Mouse (Mus musculus): ENCODE results near the gene Lrmda.

Gene Lrmda

DNA sequence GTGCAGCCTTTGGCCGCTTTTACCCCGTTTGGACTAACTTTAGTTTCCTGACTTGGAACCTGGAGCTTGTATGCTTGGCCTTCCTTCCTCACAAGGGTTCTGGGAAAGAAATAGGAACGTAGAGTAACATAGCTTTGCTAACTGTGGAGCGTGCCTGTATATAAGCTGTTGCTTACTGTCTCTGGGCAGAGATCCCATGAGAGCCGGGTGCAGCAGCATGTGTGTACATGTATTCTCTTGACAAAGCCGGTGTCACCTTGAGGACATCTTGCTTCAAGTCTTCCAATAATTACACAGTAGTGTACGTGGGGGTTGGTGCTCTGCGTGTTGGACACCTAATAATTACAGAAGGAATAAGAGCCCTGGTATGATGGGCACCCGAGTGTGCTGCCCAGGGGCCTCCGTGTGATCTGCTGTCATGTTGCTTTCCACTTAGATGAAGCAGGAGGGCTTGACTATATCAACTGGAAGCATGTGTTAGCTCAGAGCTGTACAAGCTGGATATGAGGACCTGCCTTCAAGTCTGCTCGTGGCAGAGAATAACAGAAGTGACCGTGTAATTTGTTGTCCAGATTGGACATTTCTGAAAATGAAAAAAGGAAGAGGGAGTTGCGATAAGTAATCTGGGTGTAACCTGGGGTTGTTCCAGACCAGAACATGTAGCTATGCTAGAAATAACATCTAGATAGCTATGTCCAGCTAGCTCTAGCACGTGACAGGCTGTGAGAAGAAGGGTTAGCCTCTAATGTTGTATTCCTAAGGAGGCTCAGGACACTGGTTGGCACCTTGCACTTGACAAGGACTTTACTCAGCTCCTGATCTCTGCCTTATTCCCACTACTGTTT lies 82.7 kb downstream of the Lrmda start:
- no peak for DNase-seq

DNA sequence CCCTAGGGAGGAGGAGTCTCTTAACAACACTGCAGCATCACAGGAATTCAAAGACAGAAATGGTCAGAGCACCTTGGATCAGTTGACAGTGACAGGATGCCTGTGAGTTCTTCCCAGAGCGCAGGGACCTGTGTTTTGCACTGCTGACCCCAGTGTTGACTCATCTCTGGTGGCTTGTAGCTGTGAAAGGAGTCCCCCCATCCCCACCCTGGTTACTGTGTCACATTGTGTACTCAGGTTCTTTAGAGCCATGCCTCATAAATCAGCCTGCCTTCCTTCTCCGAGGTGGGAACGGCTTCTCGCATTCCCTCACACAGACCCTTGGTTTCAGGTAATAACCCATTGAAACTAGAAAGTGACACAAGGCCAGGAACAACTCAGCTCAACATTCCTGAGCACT lies 86.3 kb downstream of the Lrmda start:
- no peak for DNase-seq

DNA sequence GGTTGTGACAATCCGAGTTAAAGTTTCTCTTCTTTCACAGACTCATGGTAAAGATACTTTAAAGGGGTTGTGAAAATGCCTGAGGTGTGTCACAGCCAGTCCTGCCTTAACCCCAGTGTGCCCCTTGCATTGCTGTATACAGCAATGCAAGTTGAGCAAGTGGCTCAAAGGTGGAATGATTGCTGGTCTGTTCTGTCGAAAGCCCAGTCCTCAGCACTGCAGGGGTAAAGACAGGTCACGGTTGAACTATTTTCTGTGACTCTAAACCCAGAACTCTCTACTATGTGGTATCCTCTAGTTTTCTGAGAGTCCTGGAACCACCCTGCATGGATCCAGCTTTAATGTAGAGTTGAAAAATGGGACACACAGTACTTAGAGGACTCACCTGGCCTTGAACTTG lies 87.3 kb downstream of the Lrmda start:
- no peak for DNase-seq

DNA sequence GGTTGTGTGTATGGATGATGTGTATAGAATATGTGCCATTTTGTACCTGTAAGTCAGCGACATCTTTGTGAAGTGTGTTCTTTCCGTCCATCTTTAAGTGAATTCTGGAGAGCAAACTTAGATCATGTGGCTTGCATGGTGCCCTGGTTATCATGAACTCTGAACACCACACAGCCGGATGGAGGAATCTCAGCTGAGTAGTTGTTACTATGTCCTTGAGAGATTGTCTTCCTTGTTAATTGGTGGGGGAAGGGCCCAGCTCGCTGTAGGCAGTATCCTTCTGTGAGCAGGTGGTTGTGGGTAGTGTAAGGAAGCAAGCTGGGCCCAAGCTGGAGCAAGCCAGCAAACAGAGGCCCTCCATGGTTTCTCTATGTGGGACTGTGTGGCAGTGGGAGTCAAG lies 89.9 kb downstream of the Lrmda start:
- no peak for DNase-seq

DNA sequence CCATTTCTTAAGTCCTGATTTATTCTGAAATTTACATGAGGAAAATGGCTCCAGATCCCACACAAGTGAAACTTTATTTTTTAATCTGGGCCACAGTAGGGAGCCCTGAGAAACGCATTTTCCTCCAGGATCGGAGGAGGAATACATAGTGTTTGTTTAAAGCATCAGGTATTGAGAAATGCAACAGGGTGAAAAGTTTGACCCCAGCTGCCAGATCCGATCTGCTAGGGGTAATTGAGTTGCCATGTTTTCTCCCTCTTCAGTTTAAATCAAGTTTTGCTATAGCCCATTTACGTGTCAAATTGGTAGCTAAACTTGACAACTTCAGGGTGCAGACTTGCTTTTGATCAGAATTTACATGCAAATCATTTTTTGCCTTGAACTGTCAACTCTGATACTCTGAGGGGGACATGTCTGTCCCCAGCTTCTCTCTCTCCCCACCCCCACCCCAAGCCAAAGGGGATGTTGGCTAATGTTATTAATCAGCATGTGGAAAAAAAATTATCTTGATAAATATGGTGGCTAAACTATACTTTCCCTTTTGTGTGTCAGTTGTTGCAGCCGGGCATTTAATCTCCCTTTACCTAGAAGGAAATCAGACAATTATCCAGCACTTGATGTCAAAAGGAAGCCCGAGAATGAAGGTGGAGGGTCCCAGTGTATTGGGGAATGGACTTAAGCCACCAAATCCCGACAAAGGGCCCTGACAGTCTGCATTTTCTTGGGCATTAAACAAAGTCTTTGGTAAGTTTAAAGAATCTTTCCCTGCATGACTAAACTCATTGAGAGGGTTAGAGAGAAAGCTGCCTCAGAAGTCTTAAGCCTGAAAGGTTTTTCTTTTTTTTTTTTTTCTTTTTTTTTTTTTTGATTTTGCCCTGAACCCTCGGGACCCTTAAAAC lies 94.2 kb downstream of the Lrmda start:
- no peak for DNase-seq

DNA sequence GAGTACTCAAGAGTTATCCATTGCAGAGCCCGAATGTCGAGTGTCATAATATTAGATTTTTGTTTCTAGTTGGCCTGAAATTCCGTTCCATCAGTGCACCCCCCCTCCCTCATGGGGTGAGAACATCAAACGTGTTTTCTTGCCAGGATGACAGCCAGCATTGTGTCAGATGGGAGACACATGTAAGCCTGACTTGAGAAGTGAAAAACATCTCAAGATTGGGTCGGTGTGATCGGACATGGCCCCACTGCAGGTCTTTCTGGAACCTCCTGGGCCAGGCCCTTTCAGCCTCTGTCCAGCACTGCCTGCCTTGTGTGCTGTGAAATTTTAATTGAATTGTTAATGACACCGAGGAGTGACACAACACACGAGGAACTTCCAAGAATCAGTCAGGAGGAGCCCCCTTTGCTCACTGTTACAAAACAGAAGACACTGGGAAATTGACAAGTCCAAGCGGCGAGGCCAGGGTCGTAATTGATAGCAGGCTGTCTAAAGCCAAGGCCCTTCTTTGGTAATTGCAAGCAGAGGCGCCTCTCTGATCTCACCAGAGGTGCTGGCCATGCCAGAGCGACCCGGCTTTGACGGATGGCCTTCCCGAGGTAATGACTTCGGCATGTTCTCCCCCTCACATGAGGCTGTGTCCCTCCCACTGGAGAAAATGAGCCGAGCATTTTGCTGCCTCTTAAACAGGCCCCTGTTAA lies 95.3 kb downstream of the Lrmda start:
- DNase-seq: no peak

DNA sequence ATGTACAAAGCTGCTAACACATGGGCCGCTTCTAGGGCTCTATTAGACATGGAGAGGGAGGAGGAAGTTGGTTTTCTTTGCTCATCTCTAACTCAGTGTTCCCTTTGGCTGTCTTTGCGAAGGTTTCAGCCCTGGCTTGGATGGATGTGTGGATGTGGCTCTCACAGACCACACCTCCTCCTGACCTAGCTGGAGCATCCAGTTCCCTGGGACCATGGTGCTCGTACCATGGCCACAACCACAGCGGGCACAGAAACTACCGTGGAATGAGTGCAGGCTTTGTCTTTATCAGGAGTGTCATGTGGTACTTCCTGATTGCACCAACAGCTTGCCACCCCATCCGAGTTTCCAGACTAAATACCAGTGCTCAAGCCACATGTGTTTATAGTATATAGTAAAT lies 98.6 kb downstream of the Lrmda start:
- DNase-seq: no peak

DNA sequence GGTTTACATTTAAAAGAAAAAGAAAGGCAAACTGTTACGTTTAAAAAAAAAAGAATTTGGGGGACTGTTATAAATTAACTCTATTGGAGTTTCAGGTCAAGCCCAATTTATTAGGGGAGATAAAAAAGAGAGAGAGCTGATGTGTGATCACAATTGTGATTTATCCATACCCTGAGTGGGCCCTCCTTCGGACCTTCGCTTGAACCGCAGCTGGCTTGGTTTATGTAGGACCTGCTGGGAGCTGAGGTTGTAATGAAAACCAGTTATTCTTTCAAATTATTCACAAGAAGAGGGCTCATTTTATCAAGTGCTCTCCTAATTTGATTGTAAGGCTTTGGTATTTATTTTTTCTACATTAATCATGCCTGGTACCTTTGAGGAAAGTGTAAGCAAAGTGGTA lies 99.0 kb downstream of the Lrmda start:
- no peak for DNase-seq

DNA sequence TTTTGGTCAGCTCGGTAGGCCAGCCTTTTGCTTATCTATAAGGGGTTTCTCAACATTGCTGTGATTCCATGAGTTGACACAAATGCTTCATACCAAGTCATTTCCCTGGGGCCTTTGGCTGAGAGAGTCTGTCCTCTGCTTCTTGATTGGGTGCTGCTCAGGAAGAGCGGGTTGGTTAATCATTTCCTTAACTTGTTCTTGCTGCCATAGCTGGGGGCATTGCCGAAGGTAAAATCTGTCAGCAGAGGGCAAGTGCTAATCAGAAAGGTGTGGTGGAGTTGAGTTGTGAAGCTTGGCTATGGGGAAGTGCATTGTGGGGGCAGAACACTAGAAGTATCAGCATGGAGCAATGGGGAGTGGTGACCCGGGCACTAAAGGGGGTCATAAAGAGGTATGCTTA lies 106.8 kb downstream of the Lrmda start:
- DNase-seq: peak; percentile 42 to 64

DNA sequence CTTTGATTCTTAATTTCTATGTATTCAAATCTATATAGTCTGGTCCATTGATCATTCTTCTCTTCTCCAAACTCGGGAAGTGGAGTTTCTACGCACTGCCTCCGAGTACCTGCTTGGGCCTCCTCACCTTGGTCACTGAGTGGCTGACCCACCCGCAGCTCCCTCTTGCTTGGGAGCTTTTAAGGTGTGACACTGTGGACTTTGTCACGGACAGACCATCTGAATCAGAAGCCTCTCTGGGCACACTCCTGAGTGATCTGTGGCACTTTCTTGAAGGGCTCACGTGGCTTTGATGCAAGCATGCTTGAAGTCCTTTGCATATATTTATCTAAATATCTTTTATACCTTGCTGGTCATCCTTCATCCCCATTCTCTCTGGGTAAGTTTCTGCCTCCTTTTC lies 107.3 kb downstream of the Lrmda start:
- DNase-seq: peak; percentile 41 to 60

DNA sequence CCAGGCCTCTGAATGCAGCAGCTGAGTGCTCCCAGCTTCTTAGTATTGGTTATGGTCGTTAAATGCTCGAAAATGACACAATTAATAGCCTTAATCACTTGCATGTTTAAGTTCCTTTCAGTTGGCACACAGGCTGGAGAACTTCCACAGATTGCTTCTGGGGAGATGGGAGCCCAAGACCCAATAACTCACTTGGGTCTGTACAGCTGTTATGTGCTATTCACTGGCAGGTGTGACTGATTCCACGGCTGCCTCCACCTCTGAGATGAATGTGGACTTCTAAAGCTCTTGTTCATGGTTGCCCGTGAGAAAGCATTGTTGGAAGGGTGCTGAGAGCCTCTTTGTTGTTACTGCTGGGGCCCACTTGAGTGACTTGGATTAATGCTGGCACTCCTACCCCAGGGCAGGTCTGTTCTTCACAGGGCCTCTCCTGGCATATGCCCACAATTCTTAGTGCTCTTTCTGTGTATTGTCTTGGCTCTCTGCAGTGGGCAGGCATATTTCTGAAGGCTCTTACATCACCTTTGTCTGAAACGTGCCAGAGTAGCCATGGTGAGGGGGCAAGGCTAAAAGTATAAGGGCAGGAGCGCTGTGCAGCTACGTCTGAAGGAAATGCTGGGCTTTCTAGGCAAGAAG lies 111.6 kb downstream of the Lrmda start:
- DNase-seq: no peak

DNA sequence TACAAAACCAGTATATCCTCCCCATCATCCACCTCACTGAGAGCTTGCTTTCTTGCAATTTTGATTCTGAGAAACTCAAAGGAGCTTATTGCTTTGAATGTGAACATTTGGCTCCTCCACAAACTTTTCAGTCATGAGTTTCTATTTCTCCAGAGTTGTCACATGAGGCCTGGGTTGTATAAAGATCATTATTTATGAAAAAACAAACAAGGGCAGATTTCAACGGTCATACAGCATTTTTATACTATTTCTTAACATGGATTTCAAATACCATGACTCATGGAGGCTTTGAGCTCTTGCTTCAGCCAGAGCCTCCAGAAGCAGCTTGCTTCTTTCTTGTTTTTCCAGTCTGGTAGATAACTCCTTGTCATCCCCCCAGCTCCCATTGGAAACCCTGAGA lies 119.8 kb downstream of the Lrmda start:
- no peak for DNase-seq

DNA sequence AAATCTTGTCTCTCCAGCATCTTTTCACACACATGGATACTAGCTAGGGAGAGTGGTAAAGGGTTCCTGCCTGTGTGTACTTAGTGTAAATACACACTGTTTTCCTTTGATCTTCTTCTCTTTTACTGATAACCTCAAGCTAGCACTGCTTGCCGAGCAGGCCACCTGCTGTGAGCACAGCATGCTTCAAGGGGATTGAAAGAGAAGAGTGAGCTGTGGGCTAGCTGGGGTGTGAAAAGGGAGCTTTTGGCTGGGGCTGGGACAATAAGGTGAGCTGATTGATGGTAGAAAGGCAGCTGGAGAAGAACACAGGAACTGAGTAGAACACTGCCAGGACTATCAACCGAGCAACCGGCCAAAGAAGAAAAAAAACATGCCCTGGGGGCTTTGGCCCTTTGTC lies 124.5 kb downstream of the Lrmda start:
- no peak for DNase-seq

DNA sequence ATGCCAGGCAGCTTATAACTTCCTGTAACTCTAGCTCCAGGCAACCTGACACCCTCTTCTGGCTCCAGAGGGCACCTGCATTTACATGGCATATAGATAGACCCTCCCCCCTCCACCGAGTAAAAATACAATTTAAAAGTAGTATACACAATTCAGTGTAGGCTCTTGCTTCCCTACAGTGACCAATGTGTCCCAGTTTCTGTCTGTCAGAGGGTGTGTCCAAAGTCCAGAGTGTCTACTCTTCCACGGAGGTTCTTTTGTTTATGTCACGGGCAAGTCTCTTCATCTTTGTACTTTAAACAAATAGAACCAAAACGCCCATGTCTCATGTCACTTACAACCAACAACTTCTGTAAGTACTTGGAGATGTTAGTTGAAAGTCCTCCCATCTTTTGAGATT lies 126.4 kb downstream of the Lrmda start:
- DNase-seq: no peak

DNA sequence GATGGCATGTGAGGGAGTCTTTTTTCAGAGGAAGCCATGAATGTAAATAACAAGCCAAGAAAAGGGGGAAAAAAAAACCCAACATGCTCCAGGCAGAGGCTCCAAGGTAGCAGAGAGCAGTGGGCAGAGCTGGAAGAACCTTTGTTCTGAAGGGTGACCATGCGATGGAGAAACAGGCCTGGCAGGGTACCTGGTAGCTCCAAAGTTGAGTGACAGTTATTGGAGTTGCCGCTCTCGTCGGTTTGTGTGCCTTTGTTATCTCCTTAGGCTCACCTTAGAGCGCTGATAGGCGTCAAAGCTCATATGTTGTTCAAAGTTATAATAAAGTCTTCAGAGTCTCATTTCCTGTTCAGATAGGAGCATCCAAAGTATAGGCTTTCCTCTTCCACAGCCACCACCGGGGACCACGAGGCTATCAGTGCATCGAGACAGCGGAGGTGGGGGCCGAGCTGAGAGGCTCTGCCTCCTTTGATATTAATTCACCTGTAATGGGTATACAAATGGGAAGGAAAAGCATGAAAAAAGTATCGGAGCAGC lies 127.1 kb downstream of the Lrmda start:
- DNase-seq: no peak

DNA sequence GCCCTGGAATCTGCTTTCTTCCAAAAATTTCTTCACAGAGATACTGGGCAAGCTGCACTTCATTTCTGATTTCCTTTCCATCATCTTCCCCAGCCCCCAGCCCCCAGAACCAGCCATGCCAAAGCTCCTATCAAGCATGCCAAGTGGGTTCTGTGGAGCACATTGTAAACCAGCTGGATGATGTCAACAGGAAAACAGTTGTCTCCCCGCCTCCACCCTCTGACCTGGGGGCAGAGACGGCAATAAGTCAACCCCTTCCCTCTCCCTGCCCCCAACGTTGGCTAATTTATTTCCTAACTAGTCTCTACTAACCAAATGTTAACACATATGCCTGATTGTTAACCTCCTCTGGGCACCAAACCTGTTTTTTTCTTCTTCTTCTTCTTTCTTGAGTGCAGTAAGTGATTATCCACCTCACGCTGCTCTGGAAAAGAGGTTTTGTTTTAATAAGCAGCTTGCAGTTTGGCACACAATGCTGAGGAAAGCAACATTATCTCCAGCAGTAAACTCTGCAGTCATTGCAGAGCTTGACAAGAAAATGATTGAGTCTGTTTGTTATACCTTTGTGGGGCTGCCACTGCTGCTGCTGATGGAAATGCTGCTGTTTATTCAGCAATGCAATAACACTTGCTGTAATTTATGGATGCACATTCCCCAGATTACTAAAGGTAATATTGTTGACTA lies 128.0 kb downstream of the Lrmda start:
- peak in 1 of 2 experiments; percentile 58 for DNase-seq

DNA sequence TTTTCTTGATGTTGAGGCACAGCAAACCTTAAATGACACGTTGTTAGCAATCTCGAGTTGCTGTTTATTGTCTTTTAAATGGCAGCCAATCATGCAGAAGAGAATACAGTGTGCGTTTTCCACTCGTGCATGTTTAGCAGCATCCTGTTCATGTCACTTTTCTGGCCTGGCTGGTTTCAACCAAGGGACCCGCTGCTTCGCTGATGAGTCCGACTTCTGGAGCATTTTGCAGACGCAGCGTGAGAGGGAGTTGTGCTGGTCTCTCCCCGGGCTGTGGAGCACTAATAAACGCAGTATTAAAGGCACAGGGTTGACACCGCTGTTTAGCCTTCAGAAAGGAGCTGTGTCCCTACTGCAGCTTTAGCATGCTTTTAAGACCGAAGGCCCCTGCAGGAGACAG lies 133.2 kb downstream of the Lrmda start:
- no peak for DNase-seq

DNA sequence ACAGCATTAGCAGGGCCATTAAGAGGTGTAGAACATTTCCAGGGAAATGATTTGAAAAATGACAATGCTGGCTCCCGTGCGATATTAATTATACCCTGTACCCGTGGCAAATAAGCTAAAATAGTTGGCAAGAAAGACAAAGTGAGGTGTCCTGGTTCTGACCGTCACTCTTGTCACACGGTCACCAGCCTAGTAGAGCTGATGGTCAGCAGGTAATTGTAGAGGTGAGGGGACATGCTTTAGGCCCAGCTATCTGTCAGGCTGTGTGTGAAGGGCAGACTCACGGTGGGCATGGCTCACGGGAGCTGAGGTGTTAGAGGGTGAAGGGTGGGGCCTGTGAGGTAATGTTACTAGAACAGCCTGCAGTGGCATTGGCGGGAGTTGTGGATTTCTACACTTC lies 134.6 kb downstream of the Lrmda start:
- DNase-seq: no peak

DNA sequence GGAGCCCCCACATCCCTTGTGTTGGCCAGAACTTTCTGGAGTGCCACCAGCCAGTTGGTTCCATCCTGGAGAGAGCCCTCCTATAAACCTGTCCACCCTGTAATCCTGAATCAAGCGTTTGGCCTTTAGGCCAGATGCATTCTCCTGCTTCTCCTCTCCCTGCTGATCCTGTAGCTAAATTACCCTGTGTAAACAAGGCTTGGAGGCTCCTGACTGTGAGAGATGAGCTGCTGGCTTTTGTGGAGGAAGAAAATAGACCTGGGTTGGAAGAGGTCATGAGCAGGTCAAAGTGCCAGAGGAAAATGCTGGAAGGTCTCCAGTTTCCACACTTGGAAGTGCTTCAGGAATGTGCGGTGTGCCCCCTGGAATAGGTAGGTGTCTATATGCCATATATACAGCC lies 135.5 kb downstream of the Lrmda start:
- peak in 1 of 2 experiments; percentile 39 for DNase-seq

DNA sequence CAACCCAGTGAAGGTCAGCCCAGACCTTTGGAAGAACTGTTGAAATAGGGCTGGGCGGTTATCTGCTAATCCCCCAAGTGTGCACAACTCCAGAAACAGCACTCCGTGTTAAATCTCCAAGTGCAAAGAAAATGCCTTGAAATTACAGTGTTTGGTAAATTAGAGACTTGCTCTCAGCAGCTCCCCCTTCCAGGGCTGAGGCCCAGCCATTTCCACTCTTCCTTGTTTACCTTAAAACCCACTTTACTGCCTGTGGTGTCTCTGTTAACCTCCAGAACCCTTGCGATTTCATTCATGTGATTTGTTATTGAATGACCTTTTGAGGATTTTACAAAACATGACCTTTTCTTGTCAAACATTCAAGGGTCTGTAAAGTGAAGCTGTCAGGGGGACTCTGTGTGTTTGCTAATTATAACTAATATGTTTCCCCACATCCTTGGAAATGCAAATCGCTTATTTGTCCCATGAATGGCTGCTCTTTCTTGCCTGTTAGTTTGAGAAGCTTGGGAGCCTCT lies 136.1 kb downstream of the Lrmda start:
- DNase-seq: no peak

DNA sequence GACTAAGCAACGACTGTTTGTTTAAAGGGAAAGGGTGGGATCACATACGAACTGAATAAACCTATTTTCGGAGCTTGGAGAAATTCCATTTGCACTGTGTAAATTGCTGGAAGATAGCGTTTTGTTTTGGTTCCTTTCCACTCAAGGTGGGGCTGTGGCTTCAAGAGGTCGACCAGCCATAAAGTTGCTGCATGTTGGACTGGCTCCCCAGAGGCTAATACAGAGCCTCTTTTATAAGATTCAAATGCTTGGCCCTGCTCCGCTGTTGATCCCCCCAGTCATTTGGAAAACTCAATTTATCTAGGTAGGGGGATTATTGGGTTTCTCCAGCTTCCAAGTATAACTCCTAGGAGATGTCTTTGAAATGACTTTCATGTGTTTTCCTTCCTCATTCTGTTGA lies 137.5 kb downstream of the Lrmda start:
- DNase-seq: no peak

DNA sequence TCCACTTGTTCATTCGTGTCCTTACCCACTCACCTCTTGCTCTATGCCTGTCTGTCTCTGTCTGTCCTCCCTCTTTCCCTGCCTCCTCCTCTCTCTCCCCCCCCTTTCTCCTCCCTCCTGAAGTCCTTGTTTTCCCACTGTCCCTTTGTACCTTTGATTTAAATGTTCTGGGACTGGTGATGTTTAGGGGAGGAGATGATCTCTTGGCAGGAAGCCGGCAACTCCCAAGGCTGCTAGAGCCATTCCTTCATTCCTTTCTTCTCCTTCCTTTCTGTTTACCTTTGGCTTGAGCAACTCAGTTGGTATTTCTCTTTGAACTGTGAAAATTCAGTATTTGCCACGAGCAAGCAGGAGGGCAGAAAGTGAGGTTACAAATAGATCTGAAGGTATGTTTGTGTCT lies 141.9 kb downstream of the Lrmda start:
- DNase-seq: peak; percentile 48 to 53

Measured in kidney, postnatal 36 days (tissue).